Mouse (Mus musculus) intestine, embryonic 16.5 days (tissue): ENCODE results near the gene Rpa1. TPM values are rescaled to one million over a fixed set of nuclear protein-coding genes. Genes with fewer than 3 reads are reported as not detected.

Source experiments
- ATAC-seq: fragments of 200-750 bp; cut with Nextera tagmentation; 2 replicates; pipeline ENCODE4 v1.8.0; 2017; ENCODE audit warnings: moderate TSS enrichment, moderate library complexity
- H3K27ac ChIP-seq: fragments of 300-500 bp; sonication (generic); 2 replicates; pipeline ENCODE4 v1.5.1; 2014; ENCODE audit warnings: mild to moderate bottlenecking, low read length
- H3K27me3 ChIP-seq: fragments of 300-500 bp; sonication (generic); replicated peaks from 2 replicates; pipeline ENCODE4 v1.6.1; 2014; ENCODE audit warnings: low read length, control low read depth, mixed read lengths; ENCODE audit not compliant: control insufficient read depth, insufficient read depth
- H3K36me3 ChIP-seq: fragments of 300-500 bp; sonication (generic); 2 replicates; pipeline ENCODE4 v1.6.1; 2014; ENCODE audit warnings: low read length, control low read depth; ENCODE audit not compliant: control insufficient read depth, insufficient read depth
- H3K4me1 ChIP-seq: fragments of 300-500 bp; sonication (generic); 2 replicates; pipeline ENCODE4 v1.6.1; 2014; ENCODE audit warnings: low read length, control low read depth, mixed read lengths; ENCODE audit not compliant: control insufficient read depth, insufficient read depth
- H3K4me2 ChIP-seq: fragments of 300-500 bp; sonication (generic); 2 replicates; pipeline ENCODE4 v1.6.1; 2014; ENCODE audit warnings: low read depth, low read length, control low read depth
- H3K4me3 ChIP-seq: fragments of 300-500 bp; sonication (generic); 2 replicates; pipeline ENCODE4 v1.5.1; 2014; ENCODE audit warnings: mild to moderate bottlenecking, low read length
- H3K9ac ChIP-seq: fragments of 300-500 bp; sonication (generic); 2 replicates; pipeline ENCODE4 v1.6.1; 2014; ENCODE audit warnings: low read depth, low read length
- H3K9me3 ChIP-seq: fragments of 300-500 bp; sonication (generic); 2 replicates; pipeline ENCODE4 v1.6.1; 2016; ENCODE audit warnings: low read length, control low read depth; ENCODE audit not compliant: control insufficient read depth
- WGBS: fragments of 180-500 bp; shearing (Covaris S2); extraction: QIAGEN DNeasy Blood & Tissue Kit; methylation state at CpG from one replicate; pipeline ENCODE4 v1.1.7; 2014; 5-methylcytosine and 5-hydroxymethylcytosine counted together
- polyA plus RNA-seq: library from polyadenylated mRNA; unstranded; fragments of >200 nt; fragmentation: Nextera tagmentation; extraction: Ambion mirVana; gene quantifications from 2 replicates; pipeline ENCODE4 v1.2.1, GENCODE M21; 2015

Rpa1 gene
- polyA plus RNA-seq, 1 experiment from 2014 or later, result 91.9 TPM

GRCm38 (mm10) chr11:75293852-75294361 lies 54.2 kb downstream of the Rpa1 start:
- Histone ChIP-seq H3K4me2 (peak overlapping the region; percentile 23), H3K9me3 (no peaks in the 10 kb centered on the region), H3K36me3 (no peaks in the 10 kb centered on the region), H3K4me3 (no peak overlapping the region), H3K27ac (no peak overlapping the region), H3K9ac (no peak overlapping the region), H3K4me1 (peaks cover 9% of the 10 kb centered on the region; the same call in 1 of the 2 replicates), H3K27me3 (no peaks in the 10 kb centered on the region)
- ATAC-seq, result peak; percentile 26; the same call in 1 of the 2 replicates
- 34% methylated on average over 21 of the region's 21 CpGs for WGBS

GRCm38 (mm10) chr11:75292281-75292680 lies 55.8 kb downstream of the Rpa1 start:
- WGBS, result 87% methylated on average over 7 of the region's 7 CpGs
- no peaks in the 10 kb centered on the region for H3K27me3 ChIP-seq
- H3K4me1 ChIP-seq, result peaks cover 9% of the 10 kb centered on the region; the same call in 1 of the 2 replicates
- H3K27ac ChIP-seq, result no peak overlapping the region
- no peaks in the 10 kb centered on the region for H3K9me3 ChIP-seq
- H3K4me2 ChIP-seq, result no peak overlapping the region
- no peaks in the 10 kb centered on the region for H3K36me3 ChIP-seq
- no peak for ATAC-seq
- no peak overlapping the region for H3K9ac ChIP-seq
- H3K4me3 ChIP-seq, result no peak overlapping the region

- Histone ChIP-seq H3K9me3 (no peaks in the 10 kb centered on the region), H3K27ac (no peak overlapping the region), H3K4me2 (no peak overlapping the region), H3K4me3 (no peak overlapping the region), H3K27me3 (no peaks in the 10 kb centered on the region; the same call in 1 of the 2 replicates), H3K4me1 (peaks cover 9% of the 10 kb centered on the region; the same call in 1 of the 2 replicates), H3K9ac (0 out of 2 replicates have a peak overlapping the region, but pooled peaks have one; percentile 21), H3K36me3 (no peaks in the 10 kb centered on the region)
- 46% methylated on average over 25 of the region's 25 CpGs for WGBS
- no peak for ATAC-seq
Measured at GRCm38 (mm10) chr11:75291389-75292215, 56.5 kb downstream of the Rpa1 start.

- Histone ChIP-seq H3K9me3 (no peaks in the 10 kb centered on the region), H3K27me3 (no peaks in the 10 kb centered on the region; the same call in 1 of the 2 replicates), H3K4me1 (peaks cover 9% of the 10 kb centered on the region; the same call in 1 of the 2 replicates), H3K27ac (no peak overlapping the region), H3K4me2 (no peak overlapping the region), H3K4me3 (no peak overlapping the region), H3K36me3 (no peaks in the 10 kb centered on the region), H3K9ac (no peak overlapping the region)
- peak; percentile 77; the same call in 1 of the 2 replicates for ATAC-seq
- 21% methylated on average over 6 of the region's 6 CpGs for WGBS
Measured at GRCm38 (mm10) chr11:75290566-75291271, 57.4 kb downstream of the Rpa1 start.

GRCm38 (mm10) chr11:75289120-75289519 lies 59.0 kb downstream of the Rpa1 start:
- H3K9ac ChIP-seq, result no peak overlapping the region
- no peaks in the 10 kb centered on the region for H3K36me3 ChIP-seq
- H3K9me3 ChIP-seq, result no peaks in the 10 kb centered on the region
- H3K27ac ChIP-seq, result no peak overlapping the region
- H3K4me3 ChIP-seq, result no peak overlapping the region
- WGBS, result 64% methylated on average over 2 of the region's 2 CpGs
- H3K4me2 ChIP-seq, result no peak overlapping the region
- no peaks in the 10 kb centered on the region; the same call in 1 of the 2 replicates for H3K4me1 ChIP-seq
- no peaks in the 10 kb centered on the region; the same call in 1 of the 2 replicates for H3K27me3 ChIP-seq
- ATAC-seq, result no peak

- no peaks in the 10 kb centered on the region; the same call in 1 of the 2 replicates for H3K4me1 ChIP-seq
- no peak overlapping the region for H3K9ac ChIP-seq
- WGBS, result 83% methylated on average over 8 of the region's 8 CpGs
- ATAC-seq, result no peak
- H3K27me3 ChIP-seq, result peaks cover under 1% of the 10 kb centered on the region; the same call in 1 of the 2 replicates
- no peak overlapping the region for H3K4me2 ChIP-seq
- H3K27ac ChIP-seq, result no peak overlapping the region
- H3K4me3 ChIP-seq, result no peak overlapping the region
- H3K36me3 ChIP-seq, result no peaks in the 10 kb centered on the region
- no peaks in the 10 kb centered on the region for H3K9me3 ChIP-seq
Measured at GRCm38 (mm10) chr11:75288517-75288916, 59.6 kb downstream of the Rpa1 start.

GRCm38 (mm10) chr11:75287940-75288339 lies 60.2 kb downstream of the Rpa1 start:
- WGBS, result 82% methylated on average over 10 of the region's 10 CpGs
- H3K27ac ChIP-seq, result no peak overlapping the region
- H3K4me3 ChIP-seq, result no peak overlapping the region
- H3K36me3 ChIP-seq, result no peaks in the 10 kb centered on the region
- no peak overlapping the region for H3K9ac ChIP-seq
- H3K27me3 ChIP-seq, result peaks cover 3% of the 10 kb centered on the region; the same call in 1 of the 2 replicates
- no peak overlapping the region for H3K4me2 ChIP-seq
- no peak for ATAC-seq
- no peaks in the 10 kb centered on the region for H3K9me3 ChIP-seq
- H3K4me1 ChIP-seq, result no peaks in the 10 kb centered on the region

- Histone ChIP-seq H3K36me3 (no peaks in the 10 kb centered on the region), H3K27ac (no peak overlapping the region), H3K9me3 (no peaks in the 10 kb centered on the region), H3K4me2 (no peak overlapping the region), H3K27me3 (peaks cover 10% of the 10 kb centered on the region; the same call in 1 of the 2 replicates), H3K9ac (no peak overlapping the region), H3K4me1 (peaks cover 2% of the 10 kb centered on the region), H3K4me3 (no peak overlapping the region)
- no peak for ATAC-seq
- 90% methylated on average over 4 of the region's 4 CpGs for WGBS
Measured at GRCm38 (mm10) chr11:75286868-75287267, 61.3 kb downstream of the Rpa1 start.

- H3K36me3 ChIP-seq, result no peaks in the 10 kb centered on the region
- no peak overlapping the region for H3K27ac ChIP-seq
- peaks cover 7% of the 10 kb centered on the region for H3K4me1 ChIP-seq
- H3K4me2 ChIP-seq, result no peak overlapping the region
- WGBS, result 50% methylated on average over 4 of the region's 4 CpGs
- no peaks in the 10 kb centered on the region for H3K9me3 ChIP-seq
- ATAC-seq, result no peak
- H3K9ac ChIP-seq, result no peak overlapping the region
- peaks cover 17% of the 10 kb centered on the region for H3K27me3 ChIP-seq
- H3K4me3 ChIP-seq, result no peak overlapping the region
Measured at GRCm38 (mm10) chr11:75285893-75286467, 62.1 kb downstream of the Rpa1 start.
